Comparison of ENCODE assay signal across 8 mouse cellular contexts in genomic region chr6:49007981-49008380, GRCm38 (mm10). TPM values are rescaled to one million over a fixed set of nuclear protein-coding genes. Genes with fewer than 3 reads are reported as not detected.
DNase-seq lines count a peak whose midpoint lies in the region; ATAC-seq and TF ChIP-seq lines count a peak whose summit lies in the region.

No protein-coding gene starts in this region.

- peaks cover 0 to 6% of the 10 kb centered on the region in 2 experiments; a peak in 1 of 4 replicates for H3K4me1 ChIP-seq in ES-E14 (ENCODE audit: control insufficient read depth in 2 of 2, insufficient read depth in 2 of 2, low read length in 2 of 2, poor library complexity in 1 of 2)
- H3K4me1 ChIP-seq in forebrain, embryonic 11.5 days (replicated peaks; ENCODE audit: control insufficient read depth, insufficient read depth, low read length): no peaks in the 10 kb centered on the region
- H3K4me1 ChIP-seq in lung, embryonic 15.5 days: peaks cover 7% of the 10 kb centered on the region

- in situ Hi-C loops in ES-E14 (cut with MboI; ENCODE audit: low sequenced_read_pairs in 2 of 2, unreplicated experiment in 2 of 2): no loop called here

- peak; percentile 79 for DNase-seq in ES-E14 (ENCODE audit: low read depth, low spot score)
- DNase-seq in c-Kit-positive CD71-negative TER-119-negative erythroid progenitor cells, embryonic 14.5 days (ENCODE audit: low read depth): peak; percentile 60
- DNase-seq in forebrain, embryonic 11.5 days (ENCODE audit: low spot score): peak; percentile 87
- DNase-seq in heart, postnatal 14 days: peak; percentile 64 to 73
- DNase-seq in layer of hippocampus, adult 18-20 months (ENCODE audit: low spot score in 2 of 2): peak; percentile 16 to 71
- peak; percentile 15 for DNase-seq in ovary, adult 18-20 months (ENCODE audit: low spot score)
- peak; percentile 74 for DNase-seq in thymus, postnatal 0 days (ENCODE audit: low spot score)

- H3K36me3 ChIP-seq in ES-E14 (ENCODE audit: control insufficient read depth, insufficient read depth, low read length, poor library complexity, severe bottlenecking): no peaks in the 10 kb centered on the region
- H3K36me3 ChIP-seq in forebrain, embryonic 11.5 days (ENCODE audit: control insufficient read depth, insufficient read depth, low read length): no peaks in the 10 kb centered on the region
- H3K36me3 ChIP-seq in lung, embryonic 15.5 days: no peaks in the 10 kb centered on the region

- peak overlapping the region; percentile 26 to 71; a peak in 3 of 4 replicates for H3K4me3 ChIP-seq in ES-E14 (ENCODE audit: insufficient read depth in 1 of 2, low read depth in 1 of 2, low read length in 2 of 2, poor library complexity in 1 of 2, severe bottlenecking in 1 of 2)
- H3K4me3 ChIP-seq in forebrain, embryonic 11.5 days (ENCODE audit: low read depth, low read length): peak overlapping the region; percentile 15; the same call in 1 of the 2 replicates
- H3K4me3 ChIP-seq in lung, embryonic 15.5 days: peak overlapping the region; percentile 27

- WGBS in forebrain, embryonic 11.5 days: under 1% methylated on average over 9 of the region's 9 CpGs
- WGBS in lung, embryonic 15.5 days: under 1% methylated on average over 9 of the region's 9 CpGs

- H3K9ac ChIP-seq in ES-E14 (ENCODE audit: insufficient read depth, low read depth, low read length, poor library complexity, severe bottlenecking): no peak overlapping the region
- H3K9ac ChIP-seq in forebrain, embryonic 11.5 days (ENCODE audit: low read length): no peak overlapping the region
- peak overlapping the region; percentile 21; the same call in 1 of the 2 replicates for H3K9ac ChIP-seq in lung, embryonic 15.5 days

- ATAC-seq in forebrain, embryonic 11.5 days (replicated peaks; ENCODE audit: low FRiP score): 0 out of 2 replicates have a peak, but pooled peaks have one; percentile 33
- ATAC-seq in lung, embryonic 15.5 days (ENCODE audit: borderline replicate concordance, extremely low read depth, low FRiP score, low TSS enrichment): no peak

- H3K4me2 ChIP-seq in forebrain, embryonic 11.5 days (ENCODE audit: low read depth, low read length, severe bottlenecking): peak overlapping the region; percentile 39
- peak overlapping the region; percentile 55 for H3K4me2 ChIP-seq in lung, embryonic 15.5 days

- H3K9me3 ChIP-seq in ES-E14 (ENCODE audit: control insufficient read depth, insufficient read depth, low read depth, low read length): no peaks in the 10 kb centered on the region
- H3K9me3 ChIP-seq in forebrain, embryonic 11.5 days (ENCODE audit: control insufficient read depth, low read length): peaks cover 3% of the 10 kb centered on the region; the same call in 1 of the 2 replicates
- no peaks in the 10 kb centered on the region for H3K9me3 ChIP-seq in lung, embryonic 15.5 days

- no peak overlapping the region for H3K27ac ChIP-seq in ES-E14 (ENCODE audit: insufficient read depth, low read depth, low read length, poor library complexity, severe bottlenecking)
- H3K27ac ChIP-seq in forebrain, embryonic 11.5 days (ENCODE audit: low read depth, low read length): no peak overlapping the region
- H3K27ac ChIP-seq in lung, embryonic 15.5 days: no peak overlapping the region

- intact Hi-C loops in heart, postnatal 14 days (cut with DNase I): no loop called here

- no peaks in the 10 kb centered on the region for H3K27me3 ChIP-seq in forebrain, embryonic 11.5 days (ENCODE audit: control insufficient read depth, insufficient read depth, low read length)
- H3K27me3 ChIP-seq in lung, embryonic 15.5 days: no peaks in the 10 kb centered on the region

TF ChIP-seq in ES-E14, 5 proteins besides CTCF, POLR2A, EP300 and RAD21:
- TF ChIP-seq ZNF384 (IDR thresholded peaks at IDR 0.05; ENCODE audit: low read depth, low read length) (no peak), ZC3H11A (IDR thresholded peaks at IDR 0.05; ENCODE audit: borderline replicate concordance, low read depth, low read length) (0 out of 2 replicates have a peak, but pooled peaks have one; percentile 40)
TF ChIP-seq in ES-E14: peak in this region for 1.

RNA-seq across cellular contexts. Expression of gene Svs1, which starts 21.3 kb away (rescaled TPM):
- not detected in 2 replicates for total RNA-seq in ES-E14 (2012; rRNA removed)
- not detected in 2 replicates for polyA plus RNA-seq in forebrain, embryonic 11.5 days (2014; fragmentation: Nextera tagmentation; extraction: Ambion mirVana)
- total RNA-seq in heart, postnatal 14 days (2021): not detected
- total RNA-seq in layer of hippocampus, adult 18-20 months (2021): not detected
- not detected in 2 replicates for polyA plus RNA-seq in lung, embryonic 15.5 days (2015; fragmentation: Nextera tagmentation; extraction: Ambion mirVana)
- not detected in 2 replicates for polyA plus RNA-seq in thymus, postnatal 0 days (2015; fragmentation: Nextera tagmentation; extraction: Ambion mirVana)

RNA-seq across cellular contexts. Expression of gene Gpnmb, which starts 28.4 kb away (rescaled TPM):
- 0.63 and 0.89 TPM in 2 replicates for total RNA-seq in ES-E14 (2012; rRNA removed)
- polyA plus RNA-seq in forebrain, embryonic 11.5 days (2014; fragmentation: Nextera tagmentation; extraction: Ambion mirVana): 0.51 and 1.1 TPM in 2 replicates
- 1 to 10 TPM in 1 of 2 experiments, under 1 TPM in 1; 0.59 to 1.1 TPM for total RNA-seq in heart, postnatal 14 days (2021)
- 1 to 10 TPM; 4.7 to 7.1 TPM for total RNA-seq in layer of hippocampus, adult 18-20 months (2021)
- polyA plus RNA-seq in lung, embryonic 15.5 days (2015; fragmentation: Nextera tagmentation; extraction: Ambion mirVana): 0.38 and 0.64 TPM in 2 replicates
- 0.74 and 0.96 TPM in 2 replicates for polyA plus RNA-seq in thymus, postnatal 0 days (2015; fragmentation: Nextera tagmentation; extraction: Ambion mirVana)

RNA-seq across cellular contexts. Expression of gene Doxl2, which starts 33.2 kb away (rescaled TPM):
- total RNA-seq in ES-E14 (2012; rRNA removed): 0.13 TPM in 1 of 2 replicates, not detected in the other
- polyA plus RNA-seq in forebrain, embryonic 11.5 days (2014; fragmentation: Nextera tagmentation; extraction: Ambion mirVana): not detected in 2 replicates
- total RNA-seq in heart, postnatal 14 days (2021): not detected
- not detected for total RNA-seq in layer of hippocampus, adult 18-20 months (2021)
- not detected in 2 replicates for polyA plus RNA-seq in lung, embryonic 15.5 days (2015; fragmentation: Nextera tagmentation; extraction: Ambion mirVana)
- polyA plus RNA-seq in thymus, postnatal 0 days (2015; fragmentation: Nextera tagmentation; extraction: Ambion mirVana): 0.18 TPM in 1 of 2 replicates, not detected in the other

Comparison
In these comparisons a context has a peak if more than half of its experiments do, and no peak if none do; other contexts are left out.
1. DNase-seq: peak in every context shown above with its lines; median percentile 87 in forebrain, embryonic 11.5 days; 79 in ES-E14; 74 in thymus, postnatal 0 days; 68 in heart, postnatal 14 days; 60 in c-Kit-positive CD71-negative TER-119-negative erythroid progenitor cells, embryonic 14.5 days; 44 in layer of hippocampus, adult 18-20 months; 15 in ovary, adult 18-20 months.